ENCODE assay signal across 11 mouse cellular contexts in genomic region chr10:100160532-100160852, GRCm38 (mm10).
DNase-seq lines count a peak whose midpoint lies in the region; ATAC-seq and TF ChIP-seq lines count a peak whose summit lies in the region.
"Had no signal": no experiment of that assay in that cellular context is flagged by ENCODE, and none has a peak within 500 bp of the region (broad histone marks: within the 10 kb centered on the region; RNA-seq: fewer than 3 reads in every experiment).

No protein-coding gene starts in this region.

- H3K79me2 ChIP-seq in macrophage (ENCODE audit: inconsistent target): no peaks in the 10 kb centered on the region

- 0 out of 2 replicates have a peak overlapping the region, but pooled peaks have one; percentile 20 for H3K4me3 ChIP-seq in heart, postnatal 0 days (ENCODE audit: low read depth, low read length)
- no peak overlapping the region for H3K4me3 ChIP-seq in macrophage (ENCODE audit: inconsistent target)
- no peak overlapping the region for H3K4me3 ChIP-seq in midbrain, embryonic 11.5 days (ENCODE audit: low read depth, low read length)
- H3K4me3 ChIP-seq in thymus, adult 2 months (ENCODE audit: control insufficient read depth, insufficient read depth, low read length): no peak overlapping the region
- H3K4me3 ChIP-seq: hindbrain, embryonic 10.5 days had no signal

- peak overlapping the region; percentile 77 for H3K27ac ChIP-seq in heart, postnatal 0 days (ENCODE audit: low read depth)
- H3K27ac ChIP-seq in macrophage: peak overlapping the region; percentile 93
- no peak overlapping the region for H3K27ac ChIP-seq in midbrain, embryonic 11.5 days (ENCODE audit: low read depth, low read length)
- no peak overlapping the region for H3K27ac ChIP-seq in thymus, adult 2 months (ENCODE audit: control insufficient read depth, insufficient read depth, low read length)
- H3K27ac ChIP-seq: hindbrain, embryonic 10.5 days had no signal

- WGBS in heart, postnatal 0 days: 33% methylated on average over 4 of the region's 4 CpGs
- 6% methylated on average over 4 of the region's 4 CpGs for WGBS in macrophage (ENCODE audit: missing documents)
- 87% methylated on average over 4 of the region's 4 CpGs for WGBS in midbrain, embryonic 11.5 days
- WGBS in thymus, adult 2 months: 14% methylated on average over 4 of the region's 4 CpGs

- peak overlapping the region; percentile 45 for H3K4me2 ChIP-seq in heart, postnatal 0 days (ENCODE audit: low read depth, low read length)
- no peak overlapping the region for H3K4me2 ChIP-seq in midbrain, embryonic 11.5 days

- H3K36me3 ChIP-seq in heart, postnatal 0 days (replicated peaks; ENCODE audit: control insufficient read depth, insufficient read depth, low read length): no peaks in the 10 kb centered on the region
- no peaks in the 10 kb centered on the region for H3K36me3 ChIP-seq in macrophage (ENCODE audit: inconsistent target)
- H3K36me3 ChIP-seq in midbrain, embryonic 11.5 days (ENCODE audit: control insufficient read depth, insufficient read depth, low read length): no peaks in the 10 kb centered on the region
- no peaks in the 10 kb centered on the region for H3K36me3 ChIP-seq in thymus, adult 2 months (ENCODE audit: control insufficient read depth, insufficient read depth, low read length)
- H3K36me3 ChIP-seq: hindbrain, embryonic 10.5 days had no signal

- no peak for TF ChIP-seq EP300 in heart, postnatal 0 days (IDR thresholded peaks at IDR 0.05; ENCODE audit: low read depth)

- H3K4me1 ChIP-seq in heart, postnatal 0 days (ENCODE audit: control insufficient read depth, insufficient read depth): peaks cover 11% of the 10 kb centered on the region
- H3K4me1 ChIP-seq in midbrain, embryonic 11.5 days (ENCODE audit: control insufficient read depth, insufficient read depth, low read length): no peaks in the 10 kb centered on the region
- H3K4me1 ChIP-seq in thymus, adult 2 months (replicated peaks; ENCODE audit: control insufficient read depth, insufficient read depth, low read length): no peaks in the 10 kb centered on the region
- H3K4me1 ChIP-seq: hindbrain, embryonic 10.5 days had no signal

- no peak for TF ChIP-seq CTCF in heart, postnatal 0 days (IDR thresholded peaks at IDR 0.05; ENCODE audit: low read depth)
- no peak for TF ChIP-seq CTCF in thymus, adult 2 months (IDR thresholded peaks at IDR 0.05; ENCODE audit: borderline replicate concordance, control insufficient read depth, extremely low read depth, insufficient read depth, low read length, poor library complexity)

- no peaks in the 10 kb centered on the region for H3K9me3 ChIP-seq in heart, postnatal 0 days (replicated peaks; ENCODE audit: control insufficient read depth, low read length)
- no peaks in the 10 kb centered on the region for H3K9me3 ChIP-seq in midbrain, embryonic 11.5 days (ENCODE audit: control insufficient read depth, low read length)
- H3K9me3 ChIP-seq: hindbrain, embryonic 10.5 days had no signal

- no peak overlapping the region for H3K9ac ChIP-seq in heart, postnatal 0 days (replicated peaks; ENCODE audit: low read depth, low read length)
- H3K9ac ChIP-seq in midbrain, embryonic 11.5 days (ENCODE audit: low read length): no peak overlapping the region

- no peak for TF ChIP-seq POLR2A in thymus, adult 2 months (IDR thresholded peaks at IDR 0.05; ENCODE audit: control insufficient read depth, extremely low read depth, insufficient read depth, low read length, poor library complexity)

- no peak for DNase-seq in heart, postnatal 0 days (ENCODE audit: low spot score)
- DNase-seq in heart, adult 9 months (ENCODE audit: low spot score in 2 of 2): no peak
- peak; percentile 12 for DNase-seq in R1 (ENCODE audit: low read depth, low spot score)
- no peak for DNase-seq in midbrain, embryonic 11.5 days (ENCODE audit: low spot score, missing footprints)
- no peak for DNase-seq in thymus, adult 2 months
- DNase-seq: cerebellum, adult 9-11 months; right cerebral cortex, postnatal 4 days had no signal

- no peak for ATAC-seq in heart, postnatal 0 days (ENCODE audit: insufficient read depth, low read depth)
- peak; percentile 66 for ATAC-seq in common myeloid progenitor, adult 5-6 weeks (replicated peaks; ENCODE audit: low read depth, poor library complexity, severe bottlenecking)
- ATAC-seq in midbrain, embryonic 11.5 days (ENCODE audit: low FRiP score): no peak

- H3K27me3 ChIP-seq in heart, postnatal 0 days (ENCODE audit: control insufficient read depth, insufficient read depth, low read length): no peaks in the 10 kb centered on the region
- no peaks in the 10 kb centered on the region for H3K27me3 ChIP-seq in midbrain, embryonic 11.5 days (ENCODE audit: control insufficient read depth, insufficient read depth, low read length)
- no peaks in the 10 kb centered on the region for H3K27me3 ChIP-seq in thymus, adult 2 months (ENCODE audit: control insufficient read depth, insufficient read depth, low read length)
- H3K27me3 ChIP-seq: CH12.LX had no signal

Comparison
In these comparisons a context has a peak if more than half of its experiments do, and no peak if none do; other contexts are left out.
1. H3K27ac ChIP-seq: peak in heart, postnatal 0 days (single experiment) and macrophage (single experiment); none in midbrain, embryonic 11.5 days (single experiment) and thymus, adult 2 months (single experiment).